Comparison of ENCODE assay signal across 8 mouse cellular contexts in genomic region chr17:84511682-84512515, GRCm38 (mm10). TPM values are rescaled to one million over a fixed set of nuclear protein-coding genes. Genes with fewer than 3 reads are reported as not detected.
A peak's percentile ranks its signal among the peaks of the same experiment; 100 is the strongest.
DNase-seq lines count a peak whose midpoint lies in the region; ATAC-seq lines count a peak whose summit lies in the region.

Gene Plekhh2, plus strand, starts transcription at chr17:84511895.

- peak within 1 kb of the TSS; percentile 67 for H3K4me2 ChIP-seq in intestine, embryonic 14.5 days (ENCODE audit: low read length)

- H3K4me1 ChIP-seq in intestine, embryonic 14.5 days (replicated peaks; ENCODE audit: control insufficient read depth, insufficient read depth, low read length): peaks cover 13% of the 10 kb centered on the region
- peaks cover 20% of the 10 kb centered on the region for H3K4me1 ChIP-seq in megakaryocyte, embryonic 14.5 days

- H3K27ac ChIP-seq in intestine, embryonic 14.5 days (ENCODE audit: low read depth): peak within 1 kb of the TSS; percentile 79

- intact Hi-C loops in gastrocnemius, postnatal 36 days (cut with DNase I): no loop called here
- intact Hi-C loops in left cerebral cortex, postnatal 14 days (cut with DNase I): no loop called here

- H3K9ac ChIP-seq in intestine, embryonic 14.5 days (ENCODE audit: low read length): peak within 1 kb of the TSS; percentile 85

- peak; percentile 85 for ATAC-seq in intestine, embryonic 14.5 days (replicated peaks; ENCODE audit: low FRiP score, low TSS enrichment, low read depth)
- no peak for ATAC-seq in inflammation-experienced regulatory T-cells, adult 6 months

- H3K9me3 ChIP-seq in intestine, embryonic 14.5 days (ENCODE audit: control insufficient read depth, low read length): no peaks in the 10 kb centered on the region
- no peaks in the 10 kb centered on the region for H3K9me3 ChIP-seq in megakaryocyte, embryonic 14.5 days

- H3K4me3 ChIP-seq in intestine, embryonic 14.5 days (ENCODE audit: low read depth, low read length): peak within 1 kb of the TSS; percentile 70
- peak within 1 kb of the TSS; percentile 84 for H3K4me3 ChIP-seq in megakaryocyte, embryonic 14.5 days (replicated peaks)

- no peaks in the 10 kb centered on the region for H3K36me3 ChIP-seq in intestine, embryonic 14.5 days (ENCODE audit: control insufficient read depth, insufficient read depth, low read length)
- no peaks in the 10 kb centered on the region for H3K36me3 ChIP-seq in megakaryocyte, embryonic 14.5 days (replicated peaks; ENCODE audit: low read length)

- under 1% methylated on average over 79 of the region's 79 CpGs for WGBS in intestine, embryonic 14.5 days

- DNase-seq in adrenal gland, postnatal 10 days: peak; percentile 90
- DNase-seq in embryo, embryonic 10.5 days (ENCODE audit: low spot score): peak; percentile 92
- peak; percentile 70 to 79 for DNase-seq in gastrocnemius, postnatal 36 days
- DNase-seq in intestine, embryonic 14.5 days (ENCODE audit: low spot score): peak; percentile 92
- DNase-seq in left cerebral cortex, postnatal 14 days (ENCODE audit: low spot score in 2 of 2): peak; percentile 79 to 87
- peak; percentile 85 for DNase-seq in right cerebral cortex, postnatal 25 days

- H3K27me3 ChIP-seq in intestine, embryonic 14.5 days (replicated peaks; ENCODE audit: control insufficient read depth, insufficient read depth, low read length): no peaks in the 10 kb centered on the region
- peaks cover 52% of the 10 kb centered on the region for H3K27me3 ChIP-seq in megakaryocyte, embryonic 14.5 days (replicated peaks)

RNA-seq across cellular contexts. Expression of gene Plekhh2, which starts in this region (rescaled TPM):
- total RNA-seq in adrenal gland, postnatal 10 days (2021): 1 to 10 TPM; 7.4 to 7.6 TPM
- total RNA-seq in gastrocnemius, postnatal 36 days (2021): 1 to 10 TPM; 1.5 to 1.6 TPM
- 12.7 and 17.2 TPM in 2 replicates for polyA plus RNA-seq in intestine, embryonic 14.5 days (2014; fragmentation: Nextera tagmentation; extraction: Ambion mirVana)
- 1 to 10 TPM; 4.6 to 5.1 TPM for total RNA-seq in left cerebral cortex, postnatal 14 days (2021)
- polyA plus RNA-seq in megakaryocyte, embryonic 14.5 days (2012; ENCODE audit: insufficient read depth, low replicate concordance): not detected in 2 replicates
- polyA plus RNA-seq in inflammation-experienced regulatory T-cells, adult 6 months (2017; shearing (Covaris generic)): not detected

Comparison
In these comparisons a context has a peak if more than half of its experiments do, and no peak if none do; other contexts are left out.
1. RNA of gene Plekhh2 (polyA plus RNA-seq): 12.7 to 17.2 TPM in intestine, embryonic 14.5 days; not detected in inflammation-experienced regulatory T-cells, adult 6 months and not detected in megakaryocyte, embryonic 14.5 days; every median in the first group is over 10 times any median in the second.
2. Peak in every context shown above with its lines, with median percentiles within 50 percentile points of each other: DNase-seq.